Mouse (Mus musculus): ENCODE measurements at regions not wholly inside any gene's neighbourhood (a gene's known extent, or its start where the extent isn't known, plus 50 kb on each side); places are given as distances from the start of the nearest gene placed in this dataset.

GRCm38 (mm10) chr13:97633551-97633950 lies 126.9 kb downstream of the Gm10260 start:
- H3K9ac ChIP-seq (ENCODE audit: control insufficient read depth, low read depth, low read length, poor library complexity, severe bottlenecking) = no peak overlapping the region
- no peak overlapping the region for H3K27ac ChIP-seq (ENCODE audit: control insufficient read depth, low read depth, low read length)
- no peaks in the 10 kb centered on the region for H3K4me1 ChIP-seq (ENCODE audit: control insufficient read depth in 1 of 2, insufficient read depth in 2 of 2, low read length in 2 of 2)
- H3K36me3 ChIP-seq (ENCODE audit: control insufficient read depth in 1 of 2, insufficient read depth in 2 of 2, low read length in 2 of 2) = no peaks in the 10 kb centered on the region
- no peaks in the 10 kb centered on the region for H3K27me3 ChIP-seq (ENCODE audit: control insufficient read depth in 1 of 2, insufficient read depth in 2 of 2, low read length in 2 of 2)
- TF ChIP-seq GATA1 (IDR thresholded peaks at IDR 0.05; ENCODE audit: low read depth, low read length) (no peak), RAD21 (IDR thresholded peaks at IDR 0.05; ENCODE audit: low read depth, low read length) (no peak), MAX (IDR thresholded peaks at IDR 0.05; ENCODE audit: low read length) (no peak), NELFE (IDR thresholded peaks at IDR 0.05; ENCODE audit: low read depth, low read length) (no peak), MAZ (IDR thresholded peaks at IDR 0.05; ENCODE audit: low read depth, low read length) (no peak), USF2 (IDR thresholded peaks at IDR 0.05; ENCODE audit: borderline replicate concordance in 1 of 2, insufficient read depth in 1 of 2, low read depth in 1 of 2, low read length in 2 of 2) (no peak), USF1 (IDR thresholded peaks at IDR 0.05; ENCODE audit: low read depth, low read length) (no peak), CTCF (IDR thresholded peaks at IDR 0.05 in 2 of 3, conservative IDR thresholded peaks at IDR 0.05 in 1 of 3; ENCODE audit: control insufficient read depth in 1 of 3, insufficient read depth in 1 of 3, low read depth in 2 of 3, low read length in 3 of 3, poor library complexity in 1 of 3, severe bottlenecking in 1 of 3) (no peak), MYC (IDR thresholded peaks at IDR 0.05; ENCODE audit: low read depth, low read length) (no peak), GABPA (IDR thresholded peaks at IDR 0.05; ENCODE audit: low read depth, low read length) (no peak), TBP (IDR thresholded peaks at IDR 0.05; ENCODE audit: low read depth, low read length) (no peak), ZC3H11A (IDR thresholded peaks at IDR 0.05; ENCODE audit: low read depth, low read length) (no peak), POLR2AphosphoS5 (IDR thresholded peaks at IDR 0.05; ENCODE audit: borderline replicate concordance, low read depth, low read length) (no peak), MXI1 (IDR thresholded peaks at IDR 0.05; ENCODE audit: low read depth, low read length) (no peak), EP300 (IDR thresholded peaks at IDR 0.05; ENCODE audit: low read depth in 1 of 2, low read length in 2 of 2) (no peak), KAT2A (conservative IDR thresholded peaks at IDR 0.05; ENCODE audit: low read depth, low read length) (no peak), ZKSCAN1 (IDR thresholded peaks at IDR 0.05; ENCODE audit: low read depth, low read length) (no peak)
- DNase-seq (ENCODE audit: low read depth, low spot score) = no peak
- no peaks in the 10 kb centered on the region for H3K79me2 ChIP-seq (ENCODE audit: control insufficient read depth, insufficient read depth, low read length, poor library complexity)
- no peak overlapping the region for H3K4me3 ChIP-seq (ENCODE audit: control insufficient read depth in 1 of 2, insufficient read depth in 1 of 2, low read depth in 2 of 2, low read length in 2 of 2)
- H3K9me3 ChIP-seq (replicated peaks; ENCODE audit: insufficient read depth, low read length) = no peaks in the 10 kb centered on the region

DNA sequence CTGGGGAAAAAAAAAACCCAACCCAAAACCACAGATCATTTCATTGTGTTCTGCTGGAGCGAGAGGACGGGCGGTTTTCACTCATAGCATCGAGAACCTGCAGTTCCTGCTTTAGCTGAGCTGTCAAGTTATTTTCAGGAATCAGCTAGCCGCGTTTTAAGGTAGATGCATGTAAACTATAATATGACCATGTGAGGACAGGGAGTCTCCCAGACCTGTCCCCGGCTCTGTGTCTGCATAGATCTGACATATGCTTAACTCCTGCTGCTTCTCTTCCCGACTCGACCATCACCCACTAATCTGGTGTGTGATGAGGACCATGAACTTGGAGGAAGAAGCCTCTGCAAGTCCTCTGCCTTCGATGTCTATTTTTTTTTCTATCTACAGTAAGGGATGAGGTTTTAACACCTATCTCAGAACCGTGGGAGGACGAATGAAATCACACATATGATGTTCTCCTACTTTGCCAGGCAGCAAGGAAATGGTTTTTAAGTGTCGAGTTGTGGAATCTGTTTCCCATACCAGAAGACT lies 128.5 kb downstream of the Gm10260 start:
- Histone ChIP-seq H3K9me3 (replicated peaks; ENCODE audit: insufficient read depth, low read length) (no peaks in the 10 kb centered on the region), H3K4me3 (ENCODE audit: control insufficient read depth in 1 of 2, insufficient read depth in 1 of 2, low read depth in 2 of 2, low read length in 2 of 2) (no peak overlapping the region), H3K27ac (ENCODE audit: control insufficient read depth, low read depth, low read length) (no peak overlapping the region), H3K79me2 (ENCODE audit: control insufficient read depth, insufficient read depth, low read length, poor library complexity) (no peaks in the 10 kb centered on the region), H3K36me3 (ENCODE audit: control insufficient read depth in 1 of 2, insufficient read depth in 2 of 2, low read length in 2 of 2) (no peaks in the 10 kb centered on the region), H3K4me1 (ENCODE audit: control insufficient read depth in 1 of 2, insufficient read depth in 2 of 2, low read length in 2 of 2) (no peaks in the 10 kb centered on the region), H3K27me3 (ENCODE audit: control insufficient read depth in 1 of 2, insufficient read depth in 2 of 2, low read length in 2 of 2) (no peaks in the 10 kb centered on the region), H3K9ac (ENCODE audit: control insufficient read depth, low read depth, low read length, poor library complexity, severe bottlenecking) (no peak overlapping the region)
- no peak for DNase-seq (ENCODE audit: low read depth, low spot score)
- TF ChIP-seq SIN3A (IDR thresholded peaks at IDR 0.05; ENCODE audit: low read length) (no peak), MAZ (IDR thresholded peaks at IDR 0.05; ENCODE audit: low read depth, low read length) (no peak)

Data from MEL (cell line).